In genomic region chr7:45973271-45973687, GRCm38 (mm10) we compare ENCODE assay signal across 12 mouse cellular contexts. TPM values are rescaled to one million over a fixed set of nuclear protein-coding genes. Genes with fewer than 3 reads are reported as not detected.
DNase-seq lines count a peak whose midpoint lies in the region; ATAC-seq and TF ChIP-seq lines count a peak whose summit lies in the region.
"Had no signal": no experiment of that assay in that cellular context is flagged by ENCODE, and none has a peak within 500 bp of the region (broad histone marks: within the 10 kb centered on the region; RNA-seq: fewer than 3 reads in every experiment).

No protein-coding gene starts in this region.

- no peak overlapping the region for H3K4me2 ChIP-seq in CH12.LX (ENCODE audit: insufficient read depth, low read depth, poor library complexity, severe bottlenecking)
- H3K4me2 ChIP-seq in hindbrain, embryonic 16.5 days (ENCODE audit: low read length) = no peak overlapping the region
- no peak overlapping the region for H3K4me2 ChIP-seq in kidney, embryonic 15.5 days
- H3K4me2 ChIP-seq: heart, embryonic 11.5 days; lung, embryonic 15.5 days had no signal

- intact Hi-C loops in left cerebral cortex, postnatal 10 days (cut with DNase I) = no loop called here

- dilution Hi-C loops in CH12.LX (cut with MboI; ENCODE audit: extremely low pct_ligation_motif_present, extremely low pct_unique_long_range_greater_than_20kb, low sequenced_read_pairs) = no loop called here

- H3K27ac ChIP-seq in CH12.LX (ENCODE audit: insufficient read depth, low read depth) = peak overlapping the region; percentile 86
- H3K27ac ChIP-seq in hindbrain, embryonic 16.5 days (ENCODE audit: low read depth, low read length) = 0 out of 2 replicates have a peak overlapping the region, but pooled peaks have one; percentile 9
- H3K27ac ChIP-seq in kidney, embryonic 15.5 days = no peak overlapping the region
- H3K27ac ChIP-seq: lung, embryonic 15.5 days had no signal

- peak overlapping the region; percentile 59 to 66 (median 61) for H3K4me3 ChIP-seq in CH12.LX (replicated peaks in 1 of 3; ENCODE audit: low read depth in 2 of 3, low read length in 2 of 3, poor library complexity in 1 of 3)
- no peak overlapping the region for H3K4me3 ChIP-seq in hindbrain, embryonic 16.5 days (ENCODE audit: low read length)
- no peak overlapping the region for H3K4me3 ChIP-seq in kidney, embryonic 15.5 days (replicated peaks)
- H3K4me3 ChIP-seq: lung, embryonic 15.5 days had no signal

- H3K9ac ChIP-seq in CH12.LX (ENCODE audit: insufficient read depth, low read depth) = peak overlapping the region; percentile 24; the same call in 1 of the 2 replicates
- H3K9ac ChIP-seq in hindbrain, embryonic 16.5 days (ENCODE audit: low read depth, low read length) = no peak overlapping the region
- no peak overlapping the region for H3K9ac ChIP-seq in kidney, embryonic 15.5 days
- H3K9ac ChIP-seq: lung, embryonic 15.5 days had no signal

- H3K36me3 ChIP-seq in CH12.LX (replicated peaks in 1 of 2; ENCODE audit: control insufficient read depth in 1 of 2, insufficient read depth in 1 of 2, low read length in 1 of 2) = peaks cover 0 to 26% of the 10 kb centered on the region in 2 experiments
- H3K36me3 ChIP-seq in hindbrain, embryonic 16.5 days (ENCODE audit: control insufficient read depth, insufficient read depth, low read length) = no peaks in the 10 kb centered on the region
- no peaks in the 10 kb centered on the region for H3K36me3 ChIP-seq in kidney, embryonic 15.5 days
- H3K36me3 ChIP-seq: lung, embryonic 15.5 days had no signal

- peaks cover 6 to 15% of the 10 kb centered on the region in 2 experiments; a peak in 3 of 4 replicates for H3K4me1 ChIP-seq in CH12.LX (ENCODE audit: control insufficient read depth in 1 of 2, insufficient read depth in 2 of 2)
- no peaks in the 10 kb centered on the region for H3K4me1 ChIP-seq in hindbrain, embryonic 16.5 days (ENCODE audit: control insufficient read depth, insufficient read depth, low read depth, low read length)
- H3K4me1 ChIP-seq in kidney, embryonic 15.5 days = no peaks in the 10 kb centered on the region
- H3K4me1 ChIP-seq: lung, embryonic 15.5 days had no signal

- ATAC-seq in hindbrain, embryonic 16.5 days = peak; percentile 97
- ATAC-seq in kidney, embryonic 15.5 days (replicated peaks; ENCODE audit: low FRiP score) = no peak
- ATAC-seq: inflammation-experienced regulatory T-cells, adult 6 months had no signal

- TF ChIP-seq EP300 in CH12.LX (IDR thresholded peaks at IDR 0.05; ENCODE audit: low read length) = no peak

- WGBS in hindbrain, embryonic 16.5 days = 70% methylated on average over 6 of the region's 6 CpGs
- WGBS in kidney, embryonic 15.5 days = 85% methylated on average over 6 of the region's 6 CpGs

- no peak for TF ChIP-seq RAD21 in CH12.LX (IDR thresholded peaks at IDR 0.05; ENCODE audit: low read depth, low read length)

- no peaks in the 10 kb centered on the region for H3K79me2 ChIP-seq in CH12.LX (replicated peaks; ENCODE audit: control insufficient read depth, extremely low read depth, insufficient read depth, poor library complexity, severe bottlenecking)

- no peaks in the 10 kb centered on the region for H3K27me3 ChIP-seq in CH12.LX (replicated peaks)
- H3K27me3 ChIP-seq in hindbrain, embryonic 16.5 days (replicated peaks; ENCODE audit: control insufficient read depth, insufficient read depth, low read length) = no peaks in the 10 kb centered on the region
- no peaks in the 10 kb centered on the region for H3K27me3 ChIP-seq in kidney, embryonic 15.5 days
- H3K27me3 ChIP-seq: lung, embryonic 15.5 days had no signal

- 0 out of 2 replicates have a peak, but pooled peaks have one; percentile 2 for TF ChIP-seq POLR2A in CH12.LX (IDR thresholded peaks at IDR 0.05; ENCODE audit: low read depth, low read length)

- no peaks in the 10 kb centered on the region for H3K9me3 ChIP-seq in CH12.LX (replicated peaks; ENCODE audit: low read length)
- H3K9me3 ChIP-seq in hindbrain, embryonic 16.5 days (ENCODE audit: control insufficient read depth, low read length) = no peaks in the 10 kb centered on the region
- H3K9me3 ChIP-seq in kidney, embryonic 15.5 days (replicated peaks) = no peaks in the 10 kb centered on the region
- H3K9me3 ChIP-seq: lung, embryonic 15.5 days had no signal

- in situ Hi-C loops in CH12.LX (cut with MboI; ENCODE audit: low pct_ligation_motif_present, low pct_unique_long_range_greater_than_20kb, low sequenced_read_pairs) = no loop called here

- TF ChIP-seq CTCF in CH12.LX (conservative IDR thresholded peaks at IDR 0.05 in 1 of 2, IDR thresholded peaks at IDR 0.05 in 1 of 2; ENCODE audit: low read depth in 2 of 2, low read length in 2 of 2) = no peak

- peak; percentile 53 to 69 for DNase-seq in left cerebral cortex, postnatal 10 days (ENCODE audit: extremely low spot score in 1 of 2, low spot score in 2 of 2)
- DNase-seq in left cerebral cortex, adult 18-20 months (ENCODE audit: low spot score in 2 of 2) = no peak
- peak; percentile 99 for DNase-seq in CH12.LX (ENCODE audit: extremely low read depth)
- peak; percentile 83 for DNase-seq in MN1 (ENCODE audit: low spot score)
- no peak for DNase-seq in gastrocnemius, postnatal 25 days
- DNase-seq: cerebellum, adult 9-10 months; kidney, postnatal 14 days had no signal

TF ChIP-seq in CH12.LX, 34 proteins besides CTCF, POLR2A, EP300 and RAD21:
- TF ChIP-seq PAX5 (IDR thresholded peaks at IDR 0.05; ENCODE audit: low read length) (no peak), ELF1 (IDR thresholded peaks at IDR 0.05; ENCODE audit: low read depth, low read length) (peak; percentile 54; the same call in 1 of the 2 replicates), JUND (conservative IDR thresholded peaks at IDR 0.05; ENCODE audit: low read depth, low read length) (peak; percentile 79), MAX (IDR thresholded peaks at IDR 0.05; ENCODE audit: low read length) (peak; percentile 96), USF1 (IDR thresholded peaks at IDR 0.05; ENCODE audit: low read depth, low read length) (peak; percentile 94), USF2 (conservative IDR thresholded peaks at IDR 0.05; ENCODE audit: low read depth, low read length) (peak; percentile 96), TBP (conservative IDR thresholded peaks at IDR 0.05; ENCODE audit: low read depth, low read length) (0 out of 2 replicates have a peak, but pooled peaks have one; percentile 47), SIN3A (IDR thresholded peaks at IDR 0.05; ENCODE audit: low read length) (peak; percentile 87), BHLHE40 (IDR thresholded peaks at IDR 0.05; ENCODE audit: low read depth, low read length) (peak; percentile 82), RCOR1 (conservative IDR thresholded peaks at IDR 0.05; ENCODE audit: low read depth, low read length) (no peak), MEF2A (IDR thresholded peaks at IDR 0.05; ENCODE audit: borderline replicate concordance, low read depth, low read length) (0 out of 2 replicates have a peak, but pooled peaks have one; percentile 30), MAFK (IDR thresholded peaks at IDR 0.05; ENCODE audit: insufficient replicate concordance, low read length) (no peak), NRF1 (IDR thresholded peaks at IDR 0.05; ENCODE audit: low read depth, low read length) (peak; percentile 85), MYC (IDR thresholded peaks at IDR 0.05; ENCODE audit: low read depth, low read length) (0 out of 2 replicates have a peak, but pooled peaks have one; percentile 31), JUN (IDR thresholded peaks at IDR 0.05; ENCODE audit: insufficient read depth, low read depth, low read length) (peak; percentile 88), ETS1 (conservative IDR thresholded peaks at IDR 0.05; ENCODE audit: low read depth, low read length) (peak; percentile 95)

RNA-seq across cellular contexts. Expression of gene Ccdc114, which starts 49.4 kb away (rescaled TPM):
- 1 to 10 TPM; 1.4 to 1.5 TPM for total RNA-seq in left cerebral cortex, postnatal 10 days (2021)
- 1 to 10 TPM; 2.6 to 2.7 TPM for total RNA-seq in left cerebral cortex, adult 18-20 months (2021)
- total RNA-seq in CH12.LX (2012; rRNA removed) (not detected in 2 replicates), CH12.LX (2014; rRNA removed) (not detected in 2 replicates)
- polyA plus RNA-seq in CH12.LX (2012; ENCODE audit: insufficient read length, low read depth) = 0.11 TPM in 1 of 2 replicates, not detected in the other
- polyA plus RNA-seq in hindbrain, embryonic 16.5 days (2015; fragmentation: Nextera tagmentation; extraction: Ambion mirVana) = 6.6 and 8.7 TPM in 2 replicates
- under 1 TPM; 0.46 to 0.67 TPM for total RNA-seq in gastrocnemius, postnatal 25 days (2021)
- 10.8 and 12.2 TPM in 2 replicates for polyA plus RNA-seq in kidney, embryonic 15.5 days (2015; fragmentation: Nextera tagmentation; extraction: Ambion mirVana)

RNA-seq across cellular contexts. Expression of gene Emp3, which starts 52.1 kb away (rescaled TPM):
- 1 to 10 TPM; 4.6 to 6.7 TPM for total RNA-seq in left cerebral cortex, postnatal 10 days (2021)
- total RNA-seq in left cerebral cortex, adult 18-20 months (2021) = 1 to 10 TPM; 5.5 to 8.4 TPM
- total RNA-seq in CH12.LX (2012; rRNA removed) = 18.8 and 24.7 TPM in 2 replicates
- total RNA-seq in CH12.LX (2014; rRNA removed) = 49.7 and 56.6 TPM in 2 replicates
- polyA plus RNA-seq in CH12.LX (2012; ENCODE audit: insufficient read length, low read depth) = 125 and 135 TPM in 2 replicates
- 33.2 and 39.9 TPM in 2 replicates for polyA plus RNA-seq in hindbrain, embryonic 16.5 days (2015; fragmentation: Nextera tagmentation; extraction: Ambion mirVana)
- 10 to 100 TPM; 13.2 to 17.0 TPM for total RNA-seq in gastrocnemius, postnatal 25 days (2021)
- polyA plus RNA-seq in kidney, embryonic 15.5 days (2015; fragmentation: Nextera tagmentation; extraction: Ambion mirVana) = 164 and 194 TPM in 2 replicates

RNA-seq across cellular contexts. Expression of gene Abcc6, which starts 56.8 kb away (rescaled TPM):
- 1 to 10 TPM; 3.9 to 4.4 TPM for total RNA-seq in left cerebral cortex, postnatal 10 days (2021)
- 1 to 10 TPM; 1.4 to 2.5 TPM for total RNA-seq in left cerebral cortex, adult 18-20 months (2021)
- total RNA-seq in CH12.LX (2012; rRNA removed) = 9.0 and 10.5 TPM in 2 replicates
- total RNA-seq in CH12.LX (2014; rRNA removed) = 2.2 and 7.8 TPM in 2 replicates
- polyA plus RNA-seq in CH12.LX (2012; ENCODE audit: insufficient read length, low read depth) = 6.4 and 7.4 TPM in 2 replicates
- polyA plus RNA-seq in hindbrain, embryonic 16.5 days (2015; fragmentation: Nextera tagmentation; extraction: Ambion mirVana) = 0.53 and 1.0 TPM in 2 replicates
- not detected for total RNA-seq in gastrocnemius, postnatal 25 days (2021)
- polyA plus RNA-seq in kidney, embryonic 15.5 days (2015; fragmentation: Nextera tagmentation; extraction: Ambion mirVana) = 0.93 and 1.1 TPM in 2 replicates
- polyA plus RNA-seq: inflammation-experienced regulatory T-cells, adult 6 months had no signal

Comparison
In these comparisons a context has a peak if more than half of its experiments do, and no peak if none do; other contexts are left out.
1. DNase-seq: peak in left cerebral cortex, postnatal 10 days (2 of 2), CH12.LX (single experiment) and MN1 (single experiment); none in left cerebral cortex, adult 18-20 months (0 of 2) and gastrocnemius, postnatal 25 days (single experiment).
2. H3K4me3 ChIP-seq: peak in CH12.LX (3 of 3); none in hindbrain, embryonic 16.5 days (single experiment) and kidney, embryonic 15.5 days (single experiment).